Mouse (Mus musculus) E14TG2a.4 (cell line): Measurements from ENCODE around the gene Prickle1.

ENCODE experiments used
- CTCF ChIP-seq: conservative IDR thresholded peaks from 2 replicates; pipeline ENCODE4 v1.5.1; 2014; ENCODE audit warnings: low read length
- NANOG ChIP-seq: IDR thresholded peaks from 2 replicates; pipeline ENCODE4 v1.6.1; 2014; ENCODE audit warnings: borderline replicate concordance, low read length, mixed read lengths

- TF ChIP-seq CTCF, result no peak
- TF ChIP-seq NANOG, result no peak; the same call in 1 of the 2 replicates
Measured at GRCm38 (mm10) chr15:93518143-93518902, 77.4 kb downstream of the Prickle1 start.
